Mouse (Mus musculus): ENCODE data around the gene Hist1h4j.
A peak's percentile ranks its signal among the peaks of the same experiment; 100 is the strongest.

The Hist1h4j gene

GRCm38 (mm10) chr13:21722993-21723836 lies 11.6 kb upstream of the Hist1h4j start:
- DNase-seq (ENCODE audit: low spot score in 2 of 2) = peak in 1 of 2 experiments; percentile 51

DNA sequence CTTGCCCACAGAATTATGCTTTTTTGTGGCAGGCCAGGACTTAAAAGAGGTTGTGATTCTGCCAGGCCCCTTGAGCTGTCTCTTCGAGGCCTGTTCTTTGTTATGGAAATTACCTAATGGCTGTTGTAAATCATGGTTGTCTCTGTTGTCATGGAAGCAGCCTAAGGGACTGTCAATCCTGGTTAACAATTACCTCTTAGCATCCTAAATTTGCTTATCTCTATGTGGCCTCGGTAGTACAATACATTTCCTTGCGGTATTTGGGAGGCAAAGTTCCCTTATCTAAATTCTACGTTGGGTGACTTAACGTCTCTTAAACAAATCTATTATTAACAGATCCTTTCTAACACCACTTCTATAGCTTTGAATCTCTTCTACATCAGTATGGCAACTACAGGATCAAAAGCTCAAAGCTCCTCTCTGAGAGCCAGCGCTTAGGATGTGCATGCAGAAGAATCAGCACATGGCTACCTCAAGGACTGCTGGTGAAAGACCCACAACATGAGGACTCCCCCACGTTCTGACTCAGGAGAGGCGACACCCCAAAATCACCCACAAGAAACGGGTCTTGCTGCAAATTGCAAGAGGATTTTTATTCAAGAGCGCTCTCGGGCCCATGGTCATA lies 6.8 kb upstream of the Hist1h4j start:
- no peak for DNase-seq (ENCODE audit: low spot score in 2 of 2)

- DNase-seq (ENCODE audit: low spot score in 2 of 2) = no peak
Observed at GRCm38 (mm10) chr13:21729544-21729943, 5.3 kb upstream of the Hist1h4j start.

DNA sequence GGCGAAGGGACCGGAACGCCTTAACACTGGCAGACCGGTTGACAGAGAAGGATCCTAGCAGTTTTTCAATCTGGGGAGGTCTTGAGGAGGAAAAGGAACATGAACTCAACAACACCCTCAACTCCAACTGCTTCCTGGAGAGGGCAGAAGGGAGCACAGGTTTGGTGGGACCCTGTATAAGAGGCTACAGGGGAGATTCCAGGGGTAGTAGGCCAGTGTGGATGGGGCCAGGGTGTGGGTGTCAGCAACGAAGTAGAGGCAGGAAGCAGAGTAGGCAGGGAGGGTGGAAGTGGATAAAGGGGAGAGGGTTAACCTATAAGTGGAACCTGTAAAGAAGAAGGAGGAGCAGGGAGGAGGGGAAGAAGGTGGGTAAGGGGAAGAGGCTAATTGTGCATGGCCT lies 1.4 kb upstream of the Hist1h4j start:
- DNase-seq (ENCODE audit: low spot score in 2 of 2) = peak in 1 of 2 experiments; percentile 29

- peak; percentile 77 to 83 for DNase-seq (ENCODE audit: low spot score in 2 of 2)
Observed at GRCm38 (mm10) chr13:21734010-21734905, 606 bp upstream of the Hist1h4j start.

- DNase-seq (ENCODE audit: low spot score in 2 of 2) = no peak
Observed at GRCm38 (mm10) chr13:21745006-21745405, 10.1 kb downstream of the Hist1h4j start.

GRCm38 (mm10) chr13:21749387-21750158 lies 14.7 kb downstream of the Hist1h4j start:
- DNase-seq (ENCODE audit: low spot score in 2 of 2) = peak in 1 of 2 experiments; percentile 23

DNA sequence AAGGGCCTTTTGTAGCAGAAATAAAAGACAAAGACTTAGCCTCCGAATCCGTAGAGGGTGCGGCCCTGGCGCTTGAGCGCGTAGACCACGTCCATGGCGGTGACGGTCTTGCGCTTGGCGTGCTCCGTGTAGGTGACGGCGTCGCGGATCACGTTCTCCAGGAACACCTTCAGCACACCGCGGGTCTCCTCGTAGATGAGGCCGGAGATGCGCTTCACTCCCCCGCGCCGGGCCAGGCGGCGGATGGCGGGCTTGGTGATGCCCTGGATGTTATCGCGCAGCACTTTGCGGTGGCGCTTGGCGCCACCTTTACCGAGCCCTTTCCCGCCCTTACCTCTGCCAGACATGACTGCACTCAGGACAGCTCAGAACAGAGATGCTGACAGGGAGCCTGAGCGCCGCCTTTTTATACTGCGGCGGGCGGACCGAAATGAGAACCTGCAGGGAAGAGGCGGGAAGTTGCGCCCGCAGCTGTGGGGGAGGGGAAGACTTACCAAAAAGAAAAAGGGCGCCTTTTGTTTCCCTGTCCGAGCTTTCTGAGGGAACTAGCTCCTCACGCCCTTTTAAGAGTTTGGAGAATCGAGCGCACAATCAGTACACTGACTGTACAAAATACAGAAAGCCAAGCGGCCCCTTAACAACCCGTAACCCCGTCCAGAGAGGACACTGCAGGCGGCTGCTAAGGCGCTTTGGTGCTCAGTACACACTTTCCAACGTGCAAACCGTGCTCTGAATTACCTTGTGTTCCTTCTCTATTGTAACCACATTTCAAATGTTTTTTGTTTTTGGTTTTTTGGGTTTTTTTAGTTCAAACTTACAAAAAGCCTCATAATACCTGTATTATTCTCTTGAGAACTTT lies 15.5 kb downstream of the Hist1h4j start, which contains the start of gene Hist1h4k:
Gene Hist1h4k (minus strand): TSS at position 347 of the 859 bp plus-strand sequence.
- peak; percentile 96 to 98 for DNase-seq (ENCODE audit: low spot score in 2 of 2)

DNA sequence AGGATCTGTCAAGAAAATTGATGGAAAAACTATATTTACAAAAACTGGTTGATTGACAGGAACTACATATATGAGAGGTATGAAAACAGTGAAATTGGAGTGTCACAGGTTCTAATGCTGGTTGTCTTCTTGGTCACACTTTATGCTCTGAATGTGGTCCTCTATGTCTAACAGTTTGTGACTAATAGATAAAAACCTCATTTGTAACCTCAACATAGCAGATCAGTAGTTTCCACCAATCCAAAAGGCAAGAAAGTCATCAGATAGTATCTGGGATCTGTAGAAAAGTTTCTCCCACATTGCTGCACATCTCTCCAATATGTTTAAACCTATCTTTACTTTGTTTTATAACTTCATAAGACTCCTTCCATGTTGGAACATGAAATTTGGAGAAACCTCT lies 16.6 kb downstream of the Hist1h4j start:
- no peak for DNase-seq (ENCODE audit: low spot score in 2 of 2)

DNA sequence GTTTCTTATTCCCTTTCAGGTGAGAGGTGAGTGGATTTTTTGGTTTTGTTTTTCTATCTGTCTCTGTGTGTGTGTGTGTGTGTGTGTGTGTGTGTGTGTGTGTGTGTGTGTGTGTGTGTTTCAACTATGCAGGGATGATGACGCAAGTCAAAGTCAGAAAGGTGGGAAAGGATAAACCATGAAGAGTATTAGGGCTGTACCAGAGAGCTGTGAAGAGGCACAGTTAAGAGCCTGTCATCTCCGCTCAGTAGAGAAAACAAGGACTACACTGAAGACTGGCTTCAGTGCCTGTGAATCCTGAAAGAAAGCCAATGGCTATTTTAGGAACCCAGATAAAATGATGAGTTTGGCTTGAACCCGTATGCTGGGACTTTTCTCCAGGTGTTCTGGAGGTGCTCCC lies 17.0 kb downstream of the Hist1h4j start:
- peak; percentile 24 to 35 for DNase-seq (ENCODE audit: low spot score in 2 of 2)

DNA sequence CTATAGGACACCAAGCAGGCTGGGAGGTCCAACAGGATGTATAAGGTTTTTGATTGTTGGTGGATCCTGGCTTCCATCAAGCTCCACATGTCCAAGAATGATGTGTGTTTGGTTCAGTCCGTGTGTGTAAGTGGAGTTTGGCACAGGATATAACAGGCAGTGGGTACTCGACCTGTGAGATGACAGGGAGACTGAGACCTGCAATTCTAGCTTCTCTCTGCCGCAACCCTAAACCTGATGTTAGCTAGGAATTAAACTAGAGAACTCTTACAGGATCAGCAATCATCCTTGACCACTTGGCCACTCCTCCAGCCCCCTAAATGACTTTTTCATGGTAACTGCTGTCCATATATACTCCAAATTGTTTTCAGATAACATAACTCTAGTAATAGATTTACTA lies 17.5 kb downstream of the Hist1h4j start:
- DNase-seq (ENCODE audit: low spot score in 2 of 2) = peak; percentile 49 to 56

- DNase-seq (ENCODE audit: low spot score in 2 of 2) = no peak
Observed at GRCm38 (mm10) chr13:21753051-21753523, 18.2 kb downstream of the Hist1h4j start.

DNA sequence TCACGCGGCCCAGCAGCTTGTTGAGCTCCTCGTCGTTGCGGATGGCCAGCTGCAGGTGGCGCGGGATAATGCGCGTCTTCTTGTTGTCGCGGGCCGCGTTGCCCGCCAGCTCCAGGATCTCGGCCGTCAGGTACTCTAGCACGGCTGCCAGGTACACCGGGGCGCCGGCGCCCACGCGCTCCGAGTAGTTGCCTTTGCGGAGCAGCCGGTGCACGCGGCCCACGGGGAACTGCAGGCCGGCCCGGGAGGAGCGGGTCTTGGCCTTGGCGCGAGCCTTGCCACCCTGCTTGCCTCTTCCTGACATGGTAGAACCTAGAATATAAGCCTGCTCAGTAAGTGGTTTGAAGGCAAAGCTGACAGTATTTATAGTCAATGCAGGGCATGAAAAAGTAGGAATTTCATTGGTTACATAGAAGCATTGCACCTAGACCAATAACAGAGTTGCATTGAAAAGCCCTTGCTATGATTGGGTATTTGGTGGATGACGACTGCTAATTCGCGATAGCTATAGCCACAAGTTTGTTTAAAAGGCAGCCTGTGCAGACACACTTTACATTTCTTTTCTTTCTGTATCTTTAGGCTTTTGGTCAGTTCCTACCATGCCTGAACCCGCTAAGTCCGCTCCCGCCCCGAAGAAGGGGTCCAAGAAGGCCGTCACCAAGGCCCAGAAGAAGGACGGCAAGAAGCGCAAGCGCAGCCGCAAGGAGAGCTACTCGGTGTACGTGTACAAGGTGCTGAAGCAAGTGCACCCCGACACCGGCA lies 18.8 kb downstream of the Hist1h4j start, which contains the start of the genes Hist1h2ak and Hist1h2bn:
Gene Hist1h2ak (minus strand): TSS at position 304 of the 762 bp plus-strand sequence.
Gene Hist1h2bn (plus strand): TSS at position 600 of the 762 bp plus-strand sequence.
- DNase-seq (ENCODE audit: low spot score in 2 of 2) = peak; percentile 84 to 86

- peak; percentile 61 to 81 for DNase-seq (ENCODE audit: low spot score in 2 of 2)
Observed at GRCm38 (mm10) chr13:21754294-21755001, 19.6 kb downstream of the Hist1h4j start.

GRCm38 (mm10) chr13:21755707-21756106 lies 20.8 kb downstream of the Hist1h4j start:
- DNase-seq (ENCODE audit: low spot score in 2 of 2) = no peak

- peak; percentile 80 to 81 for DNase-seq (ENCODE audit: low spot score in 2 of 2)
Observed at GRCm38 (mm10) chr13:21778814-21779766, 44.2 kb downstream of the Hist1h4j start.
